Mouse (Mus musculus): Measurements from ENCODE around the gene Zscan10. TPM values are rescaled to one million over a fixed set of nuclear protein-coding genes. Genes with fewer than 3 reads are reported as not detected.

Zscan10 gene
- polyA plus RNA-seq, 1 experiment: not detected

DNA sequence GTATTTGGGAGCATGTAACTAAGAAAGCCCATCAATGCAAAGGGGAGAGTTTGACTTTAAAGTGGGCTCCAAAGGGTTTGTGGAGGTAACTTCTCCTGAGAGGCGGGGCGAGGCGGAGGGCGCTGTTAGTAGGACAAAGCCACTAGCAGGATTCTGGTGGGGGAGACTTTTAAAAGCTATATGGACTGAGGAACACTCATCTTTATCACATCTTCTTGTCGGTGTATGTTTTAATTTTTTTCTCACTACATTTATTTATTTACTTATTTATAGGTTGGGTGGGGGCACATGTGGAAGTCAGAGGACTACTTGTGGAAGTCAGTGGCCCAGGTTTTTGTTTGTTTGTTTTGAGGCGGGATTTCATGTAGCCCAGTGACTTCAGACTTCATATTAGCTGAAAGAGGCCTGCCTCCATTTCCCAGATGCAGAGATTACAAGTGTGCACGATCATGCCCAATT, 1.0 kb upstream of the Zscan10 start:
- TF ChIP-seq TAL1 (IDR thresholded peaks at IDR 0.05; ENCODE audit: low read length): no peak
- TF ChIP-seq GATA1 (IDR thresholded peaks at IDR 0.05; ENCODE audit: low read length): no peak
- Histone ChIP-seq H3K4me1 (ENCODE audit: control insufficient read depth) (peaks cover 23% of the 10 kb centered on the region), H3K27me3 (ENCODE audit: control insufficient read depth) (no peaks in the 10 kb centered on the region), H3K4me3 (replicated peaks) (peak overlapping the region; percentile 65), H3K36me3 (ENCODE audit: control insufficient read depth) (no peaks in the 10 kb centered on the region), H3K9me3 (ENCODE audit: control insufficient read depth, low read length) (no peaks in the 10 kb centered on the region)

DNA sequence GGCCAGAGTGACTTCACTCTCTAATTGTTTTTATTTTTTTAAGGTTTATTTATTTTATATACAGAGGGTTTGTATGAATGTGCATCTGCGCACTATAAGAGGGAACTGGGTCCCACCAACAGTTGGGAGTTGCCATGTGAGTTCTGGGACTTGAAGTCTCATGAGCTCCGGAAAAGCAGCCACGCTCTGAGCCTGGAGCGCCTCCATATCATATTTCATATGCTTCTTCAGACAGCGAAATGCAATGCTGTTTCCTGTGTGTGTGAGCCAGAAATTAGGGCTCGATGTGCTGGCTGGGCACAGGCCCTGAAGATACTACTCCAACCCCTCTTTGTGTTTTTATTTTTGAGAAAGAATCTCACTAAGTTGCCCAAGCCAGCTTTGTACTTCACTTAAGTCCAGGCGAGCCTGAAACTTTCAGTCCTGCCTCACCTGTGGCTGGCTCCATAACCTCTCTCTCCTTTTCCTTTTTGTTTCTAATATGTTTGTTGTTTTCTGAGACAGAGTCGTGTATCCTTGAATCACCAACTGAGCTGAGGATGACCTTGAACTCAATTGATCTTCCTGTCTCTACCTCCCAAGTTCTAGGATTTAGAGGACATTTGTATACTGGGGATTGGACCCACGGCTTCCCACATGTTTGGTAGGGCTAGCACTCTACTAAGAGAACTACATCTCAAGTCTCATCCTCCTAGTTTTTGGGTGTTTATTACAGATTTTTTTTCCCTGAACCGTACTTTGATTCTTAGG, 1.4 kb downstream of the Zscan10 start:
- Histone ChIP-seq H3K36me3 (ENCODE audit: control insufficient read depth) (no peaks in the 10 kb centered on the region), H3K9me3 (ENCODE audit: control insufficient read depth, low read length) (no peaks in the 10 kb centered on the region), H3K4me1 (ENCODE audit: control insufficient read depth) (peaks cover 23% of the 10 kb centered on the region), H3K27me3 (ENCODE audit: control insufficient read depth) (no peaks in the 10 kb centered on the region), H3K4me3 (replicated peaks) (no peak overlapping the region)
- TF ChIP-seq TAL1 (IDR thresholded peaks at IDR 0.05; ENCODE audit: low read length): no peak
- TF ChIP-seq GATA1 (IDR thresholded peaks at IDR 0.05; ENCODE audit: low read length): no peak

DNA sequence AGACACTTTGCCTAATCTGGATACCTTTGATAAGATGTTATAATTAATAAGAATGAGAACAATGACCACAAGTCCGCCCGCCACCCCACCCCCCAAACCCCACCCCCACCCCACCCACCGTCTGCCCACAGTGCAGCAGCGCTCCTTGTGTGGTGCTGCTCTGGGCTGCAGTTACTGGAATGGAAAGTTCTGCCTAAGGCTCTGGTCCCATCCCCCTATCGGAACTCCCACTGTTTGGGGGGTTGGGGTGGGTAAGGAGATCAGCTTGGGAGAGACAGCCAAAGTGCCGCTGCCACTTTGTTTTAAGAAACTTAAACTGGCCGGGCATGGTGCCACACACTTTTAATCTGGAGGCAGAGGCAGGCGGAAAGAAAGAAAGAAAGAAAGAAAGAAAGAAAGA, 2.4 kb downstream of the Zscan10 start:
- Histone ChIP-seq H3K4me3 (replicated peaks) (no peak overlapping the region), H3K4me1 (ENCODE audit: control insufficient read depth) (peaks cover 21% of the 10 kb centered on the region), H3K27me3 (ENCODE audit: control insufficient read depth) (no peaks in the 10 kb centered on the region), H3K9me3 (ENCODE audit: control insufficient read depth, low read length) (no peaks in the 10 kb centered on the region), H3K36me3 (ENCODE audit: control insufficient read depth) (no peaks in the 10 kb centered on the region)
- TF ChIP-seq TAL1 (IDR thresholded peaks at IDR 0.05; ENCODE audit: low read length): no peak
- no peak for TF ChIP-seq GATA1 (IDR thresholded peaks at IDR 0.05; ENCODE audit: low read length)

- Histone ChIP-seq H3K4me3 (replicated peaks) (no peak overlapping the region), H3K36me3 (ENCODE audit: control insufficient read depth) (no peaks in the 10 kb centered on the region)
- TF ChIP-seq GATA1 (IDR thresholded peaks at IDR 0.05; ENCODE audit: low read length) (no peak), TAL1 (IDR thresholded peaks at IDR 0.05; ENCODE audit: low read length) (no peak)
Measured at GRCm38 (mm10) chr17:23603542-23603941, 2.9 kb downstream of the Zscan10 start.

GRCm38 (mm10) chr17:23604394-23604793, 3.7 kb downstream of the Zscan10 start:
- Histone ChIP-seq H3K9me3 (ENCODE audit: control insufficient read depth, low read length) (no peaks in the 10 kb centered on the region), H3K36me3 (ENCODE audit: control insufficient read depth) (no peaks in the 10 kb centered on the region), H3K4me3 (replicated peaks) (no peak overlapping the region), H3K27me3 (ENCODE audit: control insufficient read depth) (no peaks in the 10 kb centered on the region), H3K4me1 (ENCODE audit: control insufficient read depth) (peaks cover 8% of the 10 kb centered on the region)
- TF ChIP-seq TAL1 (IDR thresholded peaks at IDR 0.05; ENCODE audit: low read length): no peak
- no peak for TF ChIP-seq GATA1 (IDR thresholded peaks at IDR 0.05; ENCODE audit: low read length)

More at GRCm38 (mm10) chr17:23603542-23603941, 2.9 kb downstream of the Zscan10 start:
- Histone ChIP-seq H3K27me3 (ENCODE audit: control insufficient read depth) (no peaks in the 10 kb centered on the region), H3K9me3 (ENCODE audit: control insufficient read depth, low read length) (no peaks in the 10 kb centered on the region), H3K4me1 (ENCODE audit: control insufficient read depth) (peaks cover 16% of the 10 kb centered on the region)

GRCm38 (mm10) chr17:23605220-23605619, 4.6 kb downstream of the Zscan10 start:
- H3K9me3 ChIP-seq (ENCODE audit: control insufficient read depth, low read length): no peaks in the 10 kb centered on the region
- no peaks in the 10 kb centered on the region for H3K36me3 ChIP-seq (ENCODE audit: control insufficient read depth)
- H3K4me1 ChIP-seq (ENCODE audit: control insufficient read depth): no peaks in the 10 kb centered on the region
- 0 out of 2 replicates have a peak, but pooled peaks cover 2% of the 10 kb centered on the region for H3K27me3 ChIP-seq (ENCODE audit: control insufficient read depth)
- H3K4me3 ChIP-seq (replicated peaks): no peak overlapping the region
- TF ChIP-seq TAL1 (IDR thresholded peaks at IDR 0.05; ENCODE audit: low read length) (no peak), GATA1 (IDR thresholded peaks at IDR 0.05; ENCODE audit: low read length) (no peak)

- H3K27me3 ChIP-seq (ENCODE audit: control insufficient read depth): 0 out of 2 replicates have a peak, but pooled peaks cover 2% of the 10 kb centered on the region
- no peaks in the 10 kb centered on the region for H3K9me3 ChIP-seq (ENCODE audit: control insufficient read depth, low read length)
- no peak overlapping the region for H3K4me3 ChIP-seq (replicated peaks)
- TF ChIP-seq TAL1 (IDR thresholded peaks at IDR 0.05; ENCODE audit: low read length): no peak
- no peak for TF ChIP-seq GATA1 (IDR thresholded peaks at IDR 0.05; ENCODE audit: low read length)
- no peaks in the 10 kb centered on the region for H3K4me1 ChIP-seq (ENCODE audit: control insufficient read depth)
- no peaks in the 10 kb centered on the region for H3K36me3 ChIP-seq (ENCODE audit: control insufficient read depth)
Measured at GRCm38 (mm10) chr17:23609612-23610011, 9.0 kb downstream of the Zscan10 start.

- H3K4me3 ChIP-seq (replicated peaks): no peak overlapping the region
- no peaks in the 10 kb centered on the region for H3K9me3 ChIP-seq (ENCODE audit: control insufficient read depth, low read length)
- H3K36me3 ChIP-seq (ENCODE audit: control insufficient read depth): no peaks in the 10 kb centered on the region
- TF ChIP-seq GATA1 (IDR thresholded peaks at IDR 0.05; ENCODE audit: low read length) (no peak), TAL1 (IDR thresholded peaks at IDR 0.05; ENCODE audit: low read length) (no peak)
- H3K27me3 ChIP-seq (ENCODE audit: control insufficient read depth): 0 out of 2 replicates have a peak, but pooled peaks cover 2% of the 10 kb centered on the region
- no peaks in the 10 kb centered on the region for H3K4me1 ChIP-seq (ENCODE audit: control insufficient read depth)
Measured at GRCm38 (mm10) chr17:23610361-23610800, 9.7 kb downstream of the Zscan10 start.

GRCm38 (mm10) chr17:23617087-23617486, 16.4 kb downstream of the Zscan10 start:
- peaks cover 13% of the 10 kb centered on the region for H3K27me3 ChIP-seq (ENCODE audit: control insufficient read depth)
- H3K9me3 ChIP-seq (ENCODE audit: control insufficient read depth, low read length): no peaks in the 10 kb centered on the region
- no peak overlapping the region for H3K4me3 ChIP-seq (replicated peaks)
- no peaks in the 10 kb centered on the region for H3K4me1 ChIP-seq (ENCODE audit: control insufficient read depth)
- no peaks in the 10 kb centered on the region for H3K36me3 ChIP-seq (ENCODE audit: control insufficient read depth)
- TF ChIP-seq TAL1 (IDR thresholded peaks at IDR 0.05; ENCODE audit: low read length) (no peak), GATA1 (IDR thresholded peaks at IDR 0.05; ENCODE audit: low read length) (no peak)
